Mouse (Mus musculus): ENCODE data around the gene Oas2.

- TF ChIP-seq CTCF (IDR thresholded peaks at IDR 0.05; ENCODE audit: extremely low read depth, insufficient read depth, insufficient read length, insufficient replicate concordance) (no peak), POLR2A (IDR thresholded peaks at IDR 0.05; ENCODE audit: low read depth, low read length) (no peak)
These were observed 53.5 kb downstream of the Oas2 start for GRCm38 (mm10) chr5:120696057-120696743.

All from spleen, adult 2 months (tissue).